Mouse (Mus musculus) ZHBTc4 (cell line): Measurements from ENCODE around the gene Tll2.

ENCODE experiments used
- DNase-seq: peaks from one replicate; pipeline ENCODE4 v3.0.0-alpha.2; 2011; ENCODE audit warnings: low read depth, low spot score

The Tll2 gene

DNA sequence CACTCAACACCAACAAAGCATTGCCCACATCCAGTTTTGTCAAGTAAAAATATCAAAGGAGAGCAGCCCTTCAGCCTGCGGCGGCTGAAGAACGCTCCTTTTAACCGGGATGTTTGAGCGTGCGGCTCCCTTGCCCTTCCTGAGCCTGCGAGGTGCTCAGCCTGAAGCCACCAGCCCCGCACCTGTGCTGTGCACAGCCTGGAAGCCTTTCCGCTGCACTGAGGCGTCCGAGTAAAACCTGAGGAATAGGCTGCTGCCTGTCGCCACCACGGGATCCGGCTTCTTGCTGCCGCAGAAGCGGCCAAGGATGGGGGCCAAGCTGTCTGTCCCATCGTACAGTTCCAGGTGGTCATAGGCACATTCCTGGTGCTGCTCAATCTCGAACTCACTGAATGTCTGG is 118.1 kb downstream of the Tll2 start:
- DNase-seq = peak; percentile 45

- no peak for DNase-seq
Observed at GRCm38 (mm10) chr19:41087901-41088300, 118.7 kb downstream of the Tll2 start.

- peak; percentile 85 for DNase-seq
Observed at GRCm38 (mm10) chr19:41086700-41087099, 119.9 kb downstream of the Tll2 start.

GRCm38 (mm10) chr19:41086289-41086688 is 120.3 kb downstream of the Tll2 start:
- no peak for DNase-seq

- DNase-seq = no peak
Observed at GRCm38 (mm10) chr19:41083646-41084045, 123.0 kb downstream of the Tll2 start.

- DNase-seq = no peak
Observed at GRCm38 (mm10) chr19:41081589-41081988, 125.0 kb downstream of the Tll2 start.

GRCm38 (mm10) chr19:41076906-41077305 is 129.7 kb downstream of the Tll2 start, which contains the start of gene Opalin:
Gene Opalin, minus strand, starts transcription at chr19:41077113.
- no peak for DNase-seq

- peak; percentile 35 for DNase-seq
Observed at GRCm38 (mm10) chr19:41073746-41074455, 132.7 kb downstream of the Tll2 start.

- peak; percentile 94 for DNase-seq
Observed at GRCm38 (mm10) chr19:41071500-41071899, 135.1 kb downstream of the Tll2 start.

DNA sequence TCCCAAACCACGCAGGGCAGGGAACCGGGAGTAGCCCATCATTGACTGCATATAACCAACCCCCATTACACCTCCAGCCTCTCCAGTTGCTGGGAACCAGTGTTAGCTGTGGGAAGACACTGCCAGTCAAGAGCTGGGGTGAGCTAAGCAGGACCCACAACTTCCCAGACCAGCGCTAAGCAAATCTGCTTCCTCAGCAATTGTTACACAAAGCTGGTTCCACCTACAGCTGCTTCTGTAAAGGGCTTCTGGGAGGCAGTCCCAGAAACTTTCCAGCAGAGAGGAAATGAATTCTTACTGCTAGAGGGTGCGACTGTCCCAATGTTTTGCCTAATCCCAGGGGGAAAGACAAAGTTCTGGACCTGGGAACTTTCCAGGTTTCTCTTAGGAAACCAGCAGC is 151.9 kb downstream of the Tll2 start:
- DNase-seq = no peak

DNA sequence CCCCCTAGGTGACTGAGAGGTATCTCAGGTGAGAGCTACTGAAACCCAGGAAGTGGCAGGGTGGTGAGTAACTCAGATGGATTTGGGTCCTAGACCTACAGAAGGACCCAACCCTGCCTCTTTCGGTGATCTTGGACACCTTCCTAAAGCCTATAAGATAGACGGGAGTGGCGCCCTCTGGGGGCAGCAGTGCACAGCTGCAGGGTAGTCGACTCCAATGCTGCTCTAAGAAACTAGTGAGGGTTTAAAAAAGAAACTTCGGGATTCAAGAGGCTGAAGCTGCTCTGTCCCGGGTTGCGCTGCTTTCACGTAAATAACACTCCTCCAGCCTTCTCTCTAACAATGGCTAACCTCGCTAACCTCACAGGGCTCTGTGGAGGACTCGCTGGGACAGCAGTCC is 153.1 kb downstream of the Tll2 start:
- peak; percentile 81 for DNase-seq

DNA sequence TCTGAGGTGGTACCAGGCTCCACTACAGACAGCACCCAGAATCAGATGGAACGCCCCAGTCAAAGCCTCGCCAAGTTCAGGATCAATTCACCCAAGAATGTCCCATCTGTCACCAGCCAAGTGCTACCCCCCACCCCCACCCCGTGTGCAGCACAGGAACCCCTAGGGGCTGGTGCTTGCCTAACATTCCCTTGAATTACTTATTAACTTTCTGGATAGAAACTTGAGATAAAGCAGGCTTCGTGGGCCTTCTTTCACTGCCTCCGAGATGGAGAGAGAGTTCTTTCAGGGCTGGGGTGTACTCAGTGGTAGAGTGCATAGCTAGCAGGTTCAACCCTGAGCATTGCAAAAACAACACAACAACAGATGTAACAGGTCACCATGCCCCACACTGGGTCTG is 154.4 kb downstream of the Tll2 start:
- no peak for DNase-seq

- no peak for DNase-seq
Observed at GRCm38 (mm10) chr19:41051714-41052113, 154.9 kb downstream of the Tll2 start.

GRCm38 (mm10) chr19:41048187-41048559 is 158.5 kb downstream of the Tll2 start:
- DNase-seq = no peak

- DNase-seq = peak; percentile 44
Observed at GRCm38 (mm10) chr19:41047437-41048186, 159.0 kb downstream of the Tll2 start.

DNA sequence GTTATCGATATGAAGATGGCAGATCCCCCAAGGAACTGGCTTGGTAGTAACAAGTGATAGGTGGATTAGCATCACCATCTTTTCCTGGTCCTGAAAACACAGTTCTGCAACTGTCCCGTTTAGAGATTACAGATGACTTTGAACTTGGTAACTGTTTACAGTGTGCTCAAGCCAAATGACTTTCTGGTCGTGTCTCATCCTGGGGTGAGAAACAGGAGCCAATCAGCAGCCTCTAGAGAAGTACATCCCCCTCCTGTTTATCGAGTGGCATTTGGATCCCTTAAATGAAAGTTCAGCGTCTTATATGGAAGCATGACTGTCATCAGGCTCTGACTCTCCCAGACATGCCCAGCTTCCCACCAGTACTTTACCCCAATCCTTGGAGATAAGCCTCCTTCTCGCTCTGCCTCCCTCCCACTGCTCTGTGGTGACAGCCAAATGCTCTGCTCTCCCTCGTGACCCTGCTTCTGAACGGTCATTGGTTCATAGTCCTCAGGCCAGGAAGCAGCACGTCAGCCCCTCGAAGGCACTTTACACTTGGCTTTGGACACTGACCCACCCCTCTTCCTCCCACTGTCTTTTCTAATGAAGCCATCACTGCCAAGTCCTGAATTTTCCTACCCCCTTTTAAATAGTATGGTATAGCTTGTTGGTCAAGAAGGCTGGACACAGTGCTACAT is 161.4 kb downstream of the Tll2 start:
- DNase-seq = no peak

DNA sequence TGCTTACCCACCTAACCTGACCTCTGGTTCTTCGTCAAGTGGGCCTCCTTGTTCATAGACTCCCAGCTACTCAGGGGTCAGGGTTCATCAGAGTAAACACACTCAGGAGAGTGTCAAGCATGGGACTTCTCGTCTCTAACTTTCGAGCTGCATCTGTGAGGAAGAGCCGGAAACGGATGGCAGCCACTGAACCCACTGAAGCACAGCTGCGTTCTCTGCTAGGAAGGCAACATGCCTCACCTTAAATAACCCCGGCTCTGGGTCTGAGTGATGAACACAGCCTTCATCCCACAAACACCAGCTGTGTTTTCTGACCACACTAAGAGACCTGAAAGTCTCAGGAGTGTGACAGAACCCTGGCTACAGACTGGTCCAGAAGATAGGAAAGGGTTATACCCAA is 167.5 kb downstream of the Tll2 start:
- no peak for DNase-seq

DNA sequence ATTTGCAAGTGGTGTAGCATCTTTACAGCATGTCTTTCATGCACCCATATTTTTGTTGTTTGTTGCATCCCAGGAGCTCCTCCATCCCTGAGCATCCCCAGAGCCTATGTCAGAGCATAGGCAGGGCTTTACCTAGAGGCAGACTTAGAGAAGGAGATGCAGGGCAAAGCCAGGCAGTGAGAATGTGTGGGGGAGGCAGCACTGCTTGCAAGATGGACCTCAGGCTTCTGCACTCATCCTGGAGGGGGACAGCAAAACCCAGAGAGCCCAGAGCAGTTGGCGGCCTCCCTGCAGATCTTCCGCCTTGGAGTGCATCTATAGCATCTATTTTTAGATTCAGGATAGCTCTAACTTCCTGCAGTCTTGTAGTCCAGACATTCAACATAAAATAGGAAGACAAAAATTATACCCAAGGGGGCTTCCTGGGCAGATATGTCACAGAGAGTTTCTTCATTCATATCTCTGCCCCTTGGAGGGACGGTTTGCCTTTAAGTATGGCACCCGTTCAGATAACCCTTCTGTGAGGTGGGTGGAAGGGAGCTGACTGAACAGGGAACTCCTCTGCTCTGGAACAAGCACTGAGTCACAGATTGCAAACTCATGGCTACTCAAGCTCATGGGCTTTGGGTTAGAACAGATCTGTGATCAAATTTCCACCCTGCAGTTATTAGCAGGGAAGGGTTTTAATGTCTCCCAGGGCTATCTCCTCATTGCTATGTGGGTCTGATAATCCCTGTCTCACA is 170.7 kb downstream of the Tll2 start:
- DNase-seq = no peak
